ENCODE assay signal across 24 mouse cellular contexts in the genomic region with DNA sequence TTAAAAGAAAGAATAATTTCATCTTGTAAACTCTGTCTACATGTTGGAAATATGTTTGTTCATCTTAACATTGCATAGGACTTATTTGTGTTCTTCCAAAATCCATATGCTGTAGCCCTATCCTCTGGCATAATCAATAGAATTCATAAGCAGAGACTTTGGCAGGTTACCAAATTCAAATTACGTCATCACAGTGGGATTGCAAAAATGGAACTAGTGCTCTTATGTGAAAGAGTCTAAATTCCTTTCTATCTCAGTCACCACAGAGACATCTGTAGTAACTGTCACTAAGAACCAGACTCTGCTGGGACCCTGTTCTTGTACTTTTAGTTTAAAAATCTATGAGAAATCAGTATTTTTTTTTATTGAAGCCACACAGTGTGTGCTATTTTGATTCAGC.
"Had no signal": no experiment of that assay in that cellular context is flagged by ENCODE, and none has a peak within 500 bp of the region (broad histone marks: within the 10 kb centered on the region; RNA-seq: fewer than 3 reads in every experiment).

No protein-coding gene starts in this region.

- H3K9me3 ChIP-seq: heart, embryonic 10.5 days; heart, embryonic 12.5 days; hindbrain, embryonic 10.5 days; hindbrain, embryonic 12.5 days; intestine, embryonic 15.5 days; limb, embryonic 10.5 days; limb, embryonic 12.5 days; liver, embryonic 12.5 days had no signal

- H3K9ac ChIP-seq: heart, embryonic 12.5 days; hindbrain, embryonic 12.5 days; hindbrain, embryonic 14.5 days; intestine, embryonic 15.5 days; limb, embryonic 12.5 days; liver, embryonic 12.5 days; liver, embryonic 14.5 days had no signal

- H3K4me3 ChIP-seq: heart, embryonic 10.5 days; heart, embryonic 12.5 days; hindbrain, embryonic 10.5 days; hindbrain, embryonic 12.5 days; intestine, embryonic 15.5 days; layer of hippocampus, adult 2 months; left cerebral cortex, adult 2 months; limb, embryonic 10.5 days; limb, embryonic 12.5 days; liver, embryonic 12.5 days had no signal

- H3K4me1 ChIP-seq: heart, embryonic 10.5 days; heart, embryonic 12.5 days; hindbrain, embryonic 10.5 days; hindbrain, embryonic 12.5 days; intestine, embryonic 15.5 days; limb, embryonic 10.5 days; limb, embryonic 12.5 days; liver, embryonic 12.5 days had no signal

- H3K27ac ChIP-seq: heart, embryonic 10.5 days; hindbrain, embryonic 10.5 days; hindbrain, embryonic 12.5 days; hindbrain, embryonic 14.5 days; intestine, embryonic 15.5 days; layer of hippocampus, adult 2 months; left cerebral cortex, adult 2 months; limb, embryonic 10.5 days; limb, embryonic 12.5 days; liver, embryonic 12.5 days; liver, embryonic 14.5 days had no signal

- H3K4me2 ChIP-seq: heart, embryonic 12.5 days; hindbrain, embryonic 12.5 days; hindbrain, embryonic 14.5 days; intestine, embryonic 15.5 days; limb, embryonic 12.5 days; liver, embryonic 12.5 days had no signal

- H3K36me3 ChIP-seq: heart, embryonic 10.5 days; heart, embryonic 12.5 days; hindbrain, embryonic 10.5 days; hindbrain, embryonic 12.5 days; intestine, embryonic 15.5 days; limb, embryonic 10.5 days; limb, embryonic 12.5 days; liver, embryonic 12.5 days had no signal

- ATAC-seq: hindbrain, embryonic 16.5 days; inflammation-experienced regulatory T-cells, adult 6 months; intestine, embryonic 15.5 days; intestine, postnatal 0 days; liver, embryonic 12.5 days had no signal

- H3K27me3 ChIP-seq: heart, embryonic 12.5 days; hindbrain, embryonic 12.5 days; intestine, embryonic 15.5 days; limb, embryonic 12.5 days; liver, embryonic 12.5 days had no signal

- DNase-seq: gastrocnemius, postnatal 14 days; heart, adult 18-20 months; heart, postnatal 10 days; heart, postnatal 4 days; kidney, adult 18-20 months; kidney, adult 8-10 months; kidney, postnatal 10 days; kidney, postnatal 25 days; kidney, postnatal 4 days had no signal
